Mouse (Mus musculus) ES-Bruce4 (cell line): Measurements from ENCODE around the gene Prkn. TPM values are rescaled to one million over a fixed set of nuclear protein-coding genes. Genes with fewer than 3 reads are reported as not detected.

Source experiments
- H3K27ac ChIP-seq: 2 replicates; pipeline ENCODE4 v1.5.1; 2012; ENCODE audit warnings: low read length, inconsistent platforms; ENCODE audit not compliant: insufficient read depth
- H3K27me3 ChIP-seq: 2 replicates; pipeline ENCODE4 v1.6.1; 2012; ENCODE audit warnings: mild to moderate bottlenecking, low read length, inconsistent platforms; ENCODE audit not compliant: control insufficient read depth, poor library complexity, insufficient read depth, severe bottlenecking
- H3K36me3 ChIP-seq: 2 replicates; pipeline ENCODE4 v1.6.1; 2012; ENCODE audit warnings: inconsistent platforms, mild to moderate bottlenecking, low read length, moderate library complexity; ENCODE audit not compliant: control insufficient read depth, poor library complexity, insufficient read depth, severe bottlenecking
- H3K4me1 ChIP-seq: one replicate; pipeline ENCODE4 v1.8.1; 2011; ENCODE audit warnings: low read length; ENCODE audit not compliant: control insufficient read depth, insufficient read depth
- H3K4me3 ChIP-seq: 2 replicates; pipeline ENCODE4 v1.5.1; 2011; ENCODE audit warnings: low read depth, mild to moderate bottlenecking, low read length
- H3K9ac ChIP-seq: 2 replicates; pipeline ENCODE4 v1.6.1; 2012; ENCODE audit warnings: low read depth, mild to moderate bottlenecking, inconsistent platforms; ENCODE audit not compliant: poor library complexity, severe bottlenecking
- H3K9me3 ChIP-seq: replicated peaks from 2 replicates; pipeline ENCODE4 v1.6.1; 2012; ENCODE audit warnings: mild to moderate bottlenecking, low read length, inconsistent platforms; ENCODE audit not compliant: control insufficient read depth, poor library complexity, insufficient read depth, severe bottlenecking
- CTCF ChIP-seq: IDR thresholded peaks from one replicate; pipeline ENCODE4 v1.8.1; 2011; ENCODE audit warnings: low read depth, low read length
- EP300 ChIP-seq: IDR thresholded peaks from 2 replicates; pipeline ENCODE4 v1.6.1; 2011; ENCODE audit warnings: low read depth, low read length; ENCODE audit not compliant: insufficient read depth
- POLR2A ChIP-seq: IDR thresholded peaks from one replicate; pipeline ENCODE4 v1.8.1; 2011; ENCODE audit warnings: low read length; ENCODE audit not compliant: insufficient read depth
- polyA plus RNA-seq: library from polyadenylated mRNA; stranded (reverse); fragments of >200 nt; gene quantifications from 2 replicates; pipeline ENCODE4 v1.2.4, GENCODE M21; 2011; ENCODE audit warnings: low read depth; ENCODE audit not compliant: missing spikeins, insufficient read depth, insufficient read length

Gene Prkn
- polyA plus RNA-seq, 1 experiment: 1.5 TPM

DNA sequence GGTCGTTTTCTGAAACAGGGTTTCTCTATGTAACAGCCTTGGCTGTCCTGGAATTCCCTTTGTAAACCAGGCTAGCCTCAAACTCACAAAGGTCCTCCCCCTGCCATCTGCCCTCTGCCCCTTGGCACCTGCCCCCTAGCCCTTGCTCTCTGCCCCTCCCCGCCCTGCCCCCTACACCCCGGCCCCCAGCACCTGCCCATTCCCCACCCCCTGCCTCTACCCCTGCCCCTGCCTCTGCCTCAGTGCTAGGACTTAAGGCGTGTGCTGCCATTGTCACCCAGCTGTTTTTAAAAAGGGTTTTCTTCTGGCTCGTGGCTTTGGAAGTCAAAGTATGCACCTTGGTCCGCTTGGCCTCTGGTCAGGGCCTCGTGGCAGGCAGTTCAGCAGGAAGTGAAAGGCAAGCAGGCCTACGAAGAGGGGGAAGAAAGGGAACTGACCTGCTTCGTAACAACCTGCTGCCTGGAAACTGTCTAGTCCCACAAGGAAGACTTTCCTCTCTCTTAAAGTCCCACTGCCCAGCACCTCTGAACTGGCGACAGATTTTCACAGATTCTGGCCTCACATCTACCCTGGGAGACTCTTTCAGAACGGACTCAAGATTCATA lies 1190.5 kb downstream of the Prkn start:
- H3K9ac ChIP-seq: no peak overlapping the region
- no peaks in the 10 kb centered on the region for H3K4me1 ChIP-seq
- no peaks in the 10 kb centered on the region for H3K36me3 ChIP-seq
- H3K4me3 ChIP-seq: peak overlapping the region; percentile 22
- H3K27me3 ChIP-seq: no peaks in the 10 kb centered on the region
- H3K27ac ChIP-seq: no peak overlapping the region
- H3K9me3 ChIP-seq: no peaks in the 10 kb centered on the region
- TF ChIP-seq EP300 (no peak), POLR2A (no peak), CTCF (no peak)

DNA sequence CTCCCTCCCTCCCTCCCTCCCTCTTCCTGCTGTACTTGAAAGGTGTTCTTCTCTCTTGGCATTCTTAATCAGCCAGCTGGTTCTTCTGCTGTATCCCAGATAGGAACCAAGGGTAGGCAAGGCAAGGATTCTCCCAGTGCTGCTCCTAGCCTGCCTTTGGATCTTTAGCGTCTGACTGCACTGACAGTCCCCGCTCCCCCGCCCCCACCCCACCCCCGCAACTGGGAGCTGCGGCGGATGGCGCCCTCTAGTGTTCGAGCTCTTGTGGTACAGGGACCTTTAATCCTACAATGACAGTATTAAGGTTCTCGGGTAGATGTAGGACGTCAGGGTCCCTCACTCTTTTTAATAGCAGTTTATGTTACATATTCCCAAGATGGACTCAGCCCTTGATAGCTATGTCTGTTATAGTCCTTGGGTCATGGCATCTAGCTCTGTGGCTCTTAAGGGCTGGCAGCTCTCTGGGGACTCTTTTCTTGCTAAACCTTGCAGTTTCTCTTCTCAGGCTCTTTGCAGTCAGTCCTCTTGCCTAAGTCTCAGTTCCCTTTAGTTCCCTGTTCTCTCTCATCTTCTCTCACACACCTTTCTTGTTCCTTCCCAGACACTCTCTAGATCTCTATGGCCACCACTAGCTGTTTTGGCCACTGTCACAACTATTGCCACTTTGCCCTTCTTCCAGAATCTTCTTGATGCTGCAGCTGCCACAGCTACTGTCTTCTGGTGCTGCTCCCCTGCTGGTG lies 1191.2 kb downstream of the Prkn start:
- peak; percentile 70 for TF ChIP-seq CTCF
- no peak for TF ChIP-seq POLR2A
- Histone ChIP-seq H3K27ac (no peak overlapping the region), H3K9ac (no peak overlapping the region), H3K9me3 (no peaks in the 10 kb centered on the region), H3K36me3 (no peaks in the 10 kb centered on the region), H3K27me3 (no peaks in the 10 kb centered on the region), H3K4me3 (peak overlapping the region; percentile 58), H3K4me1 (no peaks in the 10 kb centered on the region)

GRCm38 (mm10) chr17:12032014-12032791 lies 1192.0 kb downstream of the Prkn start:
- Histone ChIP-seq H3K27me3 (no peaks in the 10 kb centered on the region), H3K27ac (no peak overlapping the region), H3K4me1 (no peaks in the 10 kb centered on the region), H3K36me3 (no peaks in the 10 kb centered on the region), H3K4me3 (no peak overlapping the region), H3K9ac (no peak overlapping the region), H3K9me3 (no peaks in the 10 kb centered on the region)
- TF ChIP-seq CTCF (no peak), EP300 (no peak), POLR2A (no peak)

DNA sequence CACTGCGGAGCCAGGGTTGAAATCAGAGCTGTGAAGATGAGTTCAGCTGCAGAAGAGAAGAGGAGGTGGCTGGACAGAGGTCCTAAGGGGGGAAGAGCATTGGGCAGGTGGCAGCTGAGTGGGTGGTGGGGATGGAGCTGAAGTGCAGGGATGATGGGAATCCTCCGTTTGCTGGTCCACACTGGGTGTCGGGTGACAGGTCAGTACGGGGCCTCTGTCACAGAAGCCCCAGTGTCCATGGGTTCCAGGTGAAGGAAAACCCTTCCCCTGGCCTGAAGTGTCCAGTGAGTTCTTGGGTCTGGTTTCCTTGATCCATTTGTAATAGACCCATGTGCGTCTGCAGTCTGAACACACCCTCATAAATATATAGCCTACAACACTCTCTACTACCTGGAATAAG lies 1195.2 kb downstream of the Prkn start:
- H3K27me3 ChIP-seq: no peaks in the 10 kb centered on the region
- no peak overlapping the region for H3K9ac ChIP-seq
- H3K4me3 ChIP-seq: no peak overlapping the region
- no peaks in the 10 kb centered on the region for H3K9me3 ChIP-seq
- H3K36me3 ChIP-seq: no peaks in the 10 kb centered on the region
- TF ChIP-seq POLR2A: no peak
- TF ChIP-seq EP300: no peak
- TF ChIP-seq CTCF: no peak
- H3K27ac ChIP-seq: no peak overlapping the region
- H3K4me1 ChIP-seq: no peaks in the 10 kb centered on the region

DNA sequence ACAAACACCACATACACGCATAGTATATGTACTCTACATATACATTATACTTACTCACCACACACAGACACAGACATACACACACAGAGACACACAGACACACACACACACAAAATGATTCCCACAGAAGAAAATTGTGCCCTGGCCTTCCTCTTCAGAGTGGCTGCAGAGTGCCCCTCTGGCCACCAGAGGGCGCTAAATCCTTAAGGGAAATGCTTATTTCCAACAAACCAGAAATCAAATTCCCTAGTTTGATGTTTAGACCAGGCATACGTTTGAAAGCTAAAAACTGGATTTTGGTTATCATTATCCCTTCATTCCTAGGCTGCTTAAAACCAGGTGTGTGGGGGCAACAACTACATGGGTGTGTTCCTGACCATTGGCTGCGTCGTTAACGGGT lies 1196.0 kb downstream of the Prkn start:
- H3K9ac ChIP-seq: no peak overlapping the region
- no peaks in the 10 kb centered on the region for H3K27me3 ChIP-seq
- no peak overlapping the region for H3K4me3 ChIP-seq
- H3K36me3 ChIP-seq: no peaks in the 10 kb centered on the region
- no peaks in the 10 kb centered on the region for H3K4me1 ChIP-seq
- TF ChIP-seq POLR2A (no peak), EP300 (no peak), CTCF (peak; percentile 84)
- H3K9me3 ChIP-seq: no peaks in the 10 kb centered on the region
- H3K27ac ChIP-seq: no peak overlapping the region

DNA sequence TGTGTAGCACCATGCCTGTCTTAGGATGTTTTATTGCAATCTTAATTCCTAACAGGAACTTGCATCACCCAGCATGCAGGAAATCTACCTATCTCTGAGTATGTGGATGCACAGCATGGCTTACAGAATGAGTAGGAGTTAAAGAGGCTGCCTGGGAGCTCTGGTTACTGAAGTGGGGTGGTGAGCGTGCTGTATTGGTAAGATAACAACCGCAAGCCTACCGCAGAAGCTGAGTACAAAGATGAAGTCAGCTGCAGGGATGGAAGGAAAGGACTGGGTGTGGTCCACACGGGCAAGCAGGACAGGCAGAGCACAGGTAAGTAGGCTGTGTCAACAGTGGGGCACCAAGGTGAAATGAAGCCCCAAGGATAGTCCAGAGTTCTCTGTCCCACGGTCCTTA lies 1196.9 kb downstream of the Prkn start:
- H3K9ac ChIP-seq: no peak overlapping the region
- H3K27me3 ChIP-seq: no peaks in the 10 kb centered on the region
- H3K9me3 ChIP-seq: no peaks in the 10 kb centered on the region
- H3K27ac ChIP-seq: no peak overlapping the region
- no peak overlapping the region for H3K4me3 ChIP-seq
- H3K4me1 ChIP-seq: no peaks in the 10 kb centered on the region
- H3K36me3 ChIP-seq: no peaks in the 10 kb centered on the region
- TF ChIP-seq EP300: no peak
- no peak for TF ChIP-seq CTCF
- no peak for TF ChIP-seq POLR2A
